Mouse (Mus musculus): ENCODE measurements around the gene Bicc1. TPM values are rescaled to one million over a fixed set of nuclear protein-coding genes. Genes with fewer than 3 reads are reported as not detected.

Gene Bicc1
- polyA plus RNA-seq, 1 experiment = 4.2 TPM

DNA sequence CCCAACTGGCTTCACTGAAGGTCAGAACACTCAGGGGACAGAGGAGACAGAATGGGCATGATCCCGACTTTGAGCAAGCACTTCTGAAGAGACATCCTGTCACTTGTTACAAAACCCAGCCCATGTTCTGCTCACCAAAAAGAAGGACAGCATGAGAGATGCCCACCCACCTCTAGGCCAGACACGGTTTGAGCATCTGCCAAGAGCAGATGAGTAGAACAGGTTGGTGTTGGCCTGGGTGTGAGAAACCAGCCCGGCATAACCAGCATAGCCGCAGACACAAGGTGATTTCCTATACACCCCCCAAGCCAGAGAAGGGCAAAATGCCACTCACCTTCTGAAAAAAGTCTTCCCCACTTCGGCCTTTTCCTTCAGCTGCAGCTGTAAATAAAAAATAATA lies 80.6 kb downstream of the Bicc1 start:
- Histone ChIP-seq H3K4me3 (ENCODE audit: insufficient read depth, low read depth, low read length) (no peak overlapping the region), H3K27ac (replicated peaks; ENCODE audit: low read depth, low read length) (no peak overlapping the region), H3K4me1 (ENCODE audit: control insufficient read depth, insufficient read depth, insufficient read length, low read length) (no peaks in the 10 kb centered on the region)

DNA sequence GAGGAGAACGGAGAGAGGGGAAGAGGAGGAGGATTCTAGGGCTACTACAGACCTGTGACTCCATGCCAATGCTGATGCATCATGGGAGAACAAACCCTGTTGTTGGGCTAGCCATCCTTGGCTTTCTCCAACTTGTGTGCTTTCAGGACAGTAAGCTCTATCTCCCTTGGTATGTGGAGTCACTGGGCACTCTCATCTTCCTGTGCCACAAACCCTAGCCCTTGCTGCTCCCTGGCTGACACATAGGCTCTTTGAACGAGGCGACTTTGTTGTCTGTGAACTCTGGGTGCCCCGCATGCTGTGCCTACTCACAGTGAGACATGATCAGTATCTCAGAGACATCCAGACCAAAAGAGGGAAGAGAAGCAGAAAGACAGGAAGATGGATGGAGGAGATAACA lies 94.5 kb downstream of the Bicc1 start:
- Histone ChIP-seq H3K4me1 (ENCODE audit: control insufficient read depth, insufficient read depth, insufficient read length, low read length) (no peaks in the 10 kb centered on the region), H3K27ac (replicated peaks; ENCODE audit: low read depth, low read length) (no peak overlapping the region), H3K4me3 (ENCODE audit: insufficient read depth, low read depth, low read length) (no peak overlapping the region)

DNA sequence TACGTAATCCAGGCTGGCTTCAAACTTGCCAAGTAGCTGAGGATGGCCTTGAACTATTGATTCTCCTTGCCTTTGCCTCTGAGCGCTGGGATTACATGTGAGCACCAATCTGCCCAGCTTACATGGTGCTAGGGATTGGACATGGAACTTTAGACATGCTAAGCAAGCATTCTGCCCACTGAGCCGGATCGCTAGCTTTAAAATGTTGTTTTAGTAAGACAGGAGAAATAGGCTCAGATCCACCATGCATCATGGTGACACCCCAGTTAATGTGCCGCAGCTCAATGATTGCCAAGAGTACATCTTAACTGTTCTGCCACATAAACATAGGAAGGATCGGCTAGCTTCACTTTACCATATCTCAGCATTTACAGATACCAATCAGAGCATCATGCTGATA lies 94.9 kb downstream of the Bicc1 start:
- Histone ChIP-seq H3K4me1 (ENCODE audit: control insufficient read depth, insufficient read depth, insufficient read length, low read length) (no peaks in the 10 kb centered on the region), H3K4me3 (ENCODE audit: insufficient read depth, low read depth, low read length) (no peak overlapping the region), H3K27ac (replicated peaks; ENCODE audit: low read depth, low read length) (no peak overlapping the region)

DNA sequence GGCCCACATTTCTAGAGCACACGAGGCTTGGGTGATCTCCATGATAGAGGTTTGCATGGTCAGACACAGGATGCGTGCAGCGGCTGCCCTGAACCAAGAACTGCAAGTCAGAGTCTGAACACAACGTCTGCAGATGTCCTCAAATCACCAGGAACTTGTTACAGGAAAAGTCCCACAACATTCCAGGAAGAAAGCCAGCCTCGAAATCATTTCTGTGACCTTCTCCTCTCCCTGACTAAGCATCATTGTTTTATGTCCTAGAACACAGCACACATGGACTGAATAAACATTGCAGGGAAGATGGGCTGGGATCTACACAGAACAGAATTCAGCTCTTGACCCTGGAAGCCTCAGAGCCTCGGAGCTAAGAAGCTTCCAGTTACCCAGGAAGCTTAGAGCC lies 97.3 kb downstream of the Bicc1 start:
- H3K4me1 ChIP-seq (ENCODE audit: control insufficient read depth, insufficient read depth, insufficient read length, low read length) = no peaks in the 10 kb centered on the region
- H3K27ac ChIP-seq (replicated peaks; ENCODE audit: low read depth, low read length) = no peak overlapping the region
- no peak overlapping the region for H3K4me3 ChIP-seq (ENCODE audit: insufficient read depth, low read depth, low read length)

DNA sequence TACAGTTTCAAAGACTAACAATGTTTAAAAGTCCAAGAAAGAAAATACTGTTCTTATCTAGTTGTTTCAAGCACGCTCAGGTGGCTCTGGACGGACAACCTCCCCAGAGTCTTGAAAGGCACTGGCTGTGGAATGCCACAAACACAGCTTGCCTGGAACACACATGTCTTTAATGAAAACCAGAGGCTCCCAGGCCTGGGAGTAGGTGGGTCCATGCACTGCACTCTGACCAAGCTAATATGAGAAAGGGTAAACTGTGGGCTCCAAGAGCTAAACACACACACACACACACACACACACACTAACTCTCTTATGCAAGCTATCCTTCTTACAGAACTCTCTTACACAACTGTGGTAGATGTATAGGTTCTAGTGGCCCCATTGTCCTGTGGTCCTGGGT lies 99.2 kb downstream of the Bicc1 start:
- H3K4me3 ChIP-seq (ENCODE audit: insufficient read depth, low read depth, low read length) = no peak overlapping the region
- H3K4me1 ChIP-seq (ENCODE audit: control insufficient read depth, insufficient read depth, insufficient read length, low read length) = no peaks in the 10 kb centered on the region
- no peak overlapping the region for H3K27ac ChIP-seq (replicated peaks; ENCODE audit: low read depth, low read length)

DNA sequence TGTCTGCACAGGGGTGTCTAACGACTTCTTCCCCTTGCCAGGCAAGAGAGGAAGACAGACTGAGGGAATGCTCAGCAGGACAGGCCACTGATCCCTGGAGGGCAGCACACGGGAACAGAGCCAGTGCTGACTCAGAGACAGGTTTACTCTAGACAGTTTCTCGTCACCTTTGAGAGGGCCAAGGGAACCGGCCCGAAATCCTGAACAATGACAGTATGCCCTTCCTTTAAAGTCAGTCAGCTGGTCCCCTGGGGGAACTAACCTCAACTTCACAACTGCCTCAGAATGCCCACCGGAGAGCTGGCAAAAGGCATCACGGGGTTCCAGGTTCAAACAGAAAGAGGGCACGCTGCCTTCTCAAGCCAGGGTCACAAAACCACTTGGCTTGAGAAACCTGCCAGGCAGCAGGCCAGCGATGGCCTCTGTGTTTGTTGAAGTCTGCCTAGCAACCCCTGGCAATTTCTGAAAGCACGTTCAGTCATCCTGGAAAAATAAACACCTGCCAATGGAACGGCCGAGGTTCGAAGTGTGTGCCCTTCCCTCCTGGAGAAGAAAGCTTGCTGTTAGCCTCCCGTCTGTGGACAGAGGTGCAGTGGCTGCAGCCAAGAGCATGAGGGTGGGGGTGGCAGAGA lies 100.8 kb downstream of the Bicc1 start:
- peak overlapping the region; percentile 52 for H3K4me3 ChIP-seq (ENCODE audit: insufficient read depth, low read depth, low read length)
- H3K27ac ChIP-seq (replicated peaks; ENCODE audit: low read depth, low read length) = no peak overlapping the region
- H3K4me1 ChIP-seq (ENCODE audit: control insufficient read depth, insufficient read depth, insufficient read length, low read length) = no peaks in the 10 kb centered on the region

DNA sequence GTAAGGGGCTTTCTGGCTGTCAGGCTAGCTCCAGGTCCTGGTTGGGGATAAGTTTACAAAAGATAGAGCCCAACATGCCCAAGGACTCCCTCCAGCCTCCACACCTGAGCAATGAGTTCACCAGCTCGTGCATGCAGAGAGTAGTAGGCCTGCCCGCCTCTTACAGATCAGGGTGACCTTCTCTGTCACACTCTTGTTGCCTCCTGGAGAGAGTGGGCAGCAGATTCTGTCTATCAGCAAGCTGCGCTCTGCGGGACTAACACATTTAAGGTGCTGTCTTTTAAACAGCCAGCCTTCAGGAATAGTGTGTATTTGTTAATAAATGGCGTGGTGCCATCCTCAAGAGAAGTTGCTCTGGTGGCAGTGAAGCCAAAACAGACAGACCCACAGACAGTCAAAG lies 101.4 kb downstream of the Bicc1 start:
- Histone ChIP-seq H3K4me1 (ENCODE audit: control insufficient read depth, insufficient read depth, insufficient read length, low read length) (no peaks in the 10 kb centered on the region), H3K4me3 (ENCODE audit: insufficient read depth, low read depth, low read length) (no peak overlapping the region), H3K27ac (replicated peaks; ENCODE audit: low read depth, low read length) (no peak overlapping the region)

DNA sequence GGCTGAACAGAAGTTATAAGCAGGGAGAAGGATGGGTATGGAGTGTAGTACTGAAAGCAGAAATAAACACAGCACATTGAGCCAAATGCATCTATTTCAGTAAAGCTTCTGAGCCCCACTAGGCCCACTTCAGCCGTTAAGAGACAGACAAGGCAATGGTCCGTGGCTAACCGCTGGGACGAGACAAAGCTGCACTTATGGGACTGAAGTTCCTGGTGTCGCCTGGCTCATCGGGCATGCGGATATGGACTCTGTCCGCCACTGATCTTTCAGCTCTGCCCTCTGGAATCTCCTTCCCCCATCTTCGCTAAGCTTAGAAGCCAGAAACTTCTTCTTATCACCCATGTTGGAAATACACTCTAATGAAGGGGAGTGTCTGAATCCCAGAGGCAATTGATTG lies 106.8 kb downstream of the Bicc1 start:
- no peak overlapping the region for H3K27ac ChIP-seq (replicated peaks; ENCODE audit: low read depth, low read length)
- no peak overlapping the region for H3K4me3 ChIP-seq (ENCODE audit: insufficient read depth, low read depth, low read length)
- no peaks in the 10 kb centered on the region for H3K4me1 ChIP-seq (ENCODE audit: control insufficient read depth, insufficient read depth, insufficient read length, low read length)

DNA sequence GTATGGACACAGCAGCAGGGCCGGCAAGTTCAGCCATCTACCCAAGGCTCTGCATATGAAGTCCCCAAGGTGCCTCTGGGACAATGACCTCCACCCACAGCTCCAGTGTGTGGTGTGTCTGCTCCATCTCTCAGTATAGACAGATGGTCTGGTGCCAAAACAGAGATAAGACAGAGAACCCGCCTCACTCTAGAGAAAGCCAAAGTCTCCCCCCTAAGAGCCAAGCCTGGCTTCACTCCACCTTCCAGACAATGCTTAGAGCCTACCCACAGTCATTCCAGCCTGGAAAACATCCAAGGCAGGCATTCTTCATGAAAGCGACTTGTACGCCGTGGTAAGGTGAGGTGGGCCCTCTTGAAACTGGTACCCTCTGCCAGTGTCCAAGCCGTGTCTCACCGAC lies 107.3 kb downstream of the Bicc1 start:
- Histone ChIP-seq H3K4me3 (ENCODE audit: insufficient read depth, low read depth, low read length) (no peak overlapping the region), H3K4me1 (ENCODE audit: control insufficient read depth, insufficient read depth, insufficient read length, low read length) (no peaks in the 10 kb centered on the region), H3K27ac (replicated peaks; ENCODE audit: low read depth, low read length) (no peak overlapping the region)

DNA sequence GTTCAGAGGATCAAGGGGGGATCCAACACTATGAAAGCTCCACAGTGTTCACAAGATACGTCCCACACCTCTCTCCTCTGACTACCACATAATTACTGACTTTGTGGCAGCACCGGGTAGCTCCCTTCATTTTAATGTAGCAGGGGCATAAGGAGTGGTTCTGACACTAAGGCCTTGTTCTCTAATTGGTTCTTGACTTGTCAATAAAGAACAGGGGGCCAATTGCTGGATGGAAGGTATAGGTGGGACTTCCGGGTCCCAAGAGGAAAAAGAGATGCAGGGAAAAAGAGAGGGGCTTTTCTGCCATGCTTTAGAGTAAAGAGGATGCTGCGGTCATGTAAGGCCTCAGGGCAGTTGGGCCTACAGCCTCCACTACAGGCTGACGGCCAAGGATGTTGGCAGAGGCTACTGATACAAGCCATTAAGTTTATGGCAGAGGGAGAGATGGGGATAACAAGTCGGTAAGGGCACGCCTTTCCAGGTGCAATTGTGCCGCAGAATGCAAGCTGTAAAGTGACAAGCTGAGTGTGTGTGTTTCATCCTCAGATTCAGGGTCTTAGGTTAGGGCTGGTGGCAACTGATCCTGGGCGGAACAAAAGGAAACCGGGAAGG lies 108.7 kb downstream of the Bicc1 start:
- Histone ChIP-seq H3K4me1 (ENCODE audit: control insufficient read depth, insufficient read depth, insufficient read length, low read length) (no peaks in the 10 kb centered on the region), H3K27ac (replicated peaks; ENCODE audit: low read depth, low read length) (no peak overlapping the region), H3K4me3 (ENCODE audit: insufficient read depth, low read depth, low read length) (no peak overlapping the region)

DNA sequence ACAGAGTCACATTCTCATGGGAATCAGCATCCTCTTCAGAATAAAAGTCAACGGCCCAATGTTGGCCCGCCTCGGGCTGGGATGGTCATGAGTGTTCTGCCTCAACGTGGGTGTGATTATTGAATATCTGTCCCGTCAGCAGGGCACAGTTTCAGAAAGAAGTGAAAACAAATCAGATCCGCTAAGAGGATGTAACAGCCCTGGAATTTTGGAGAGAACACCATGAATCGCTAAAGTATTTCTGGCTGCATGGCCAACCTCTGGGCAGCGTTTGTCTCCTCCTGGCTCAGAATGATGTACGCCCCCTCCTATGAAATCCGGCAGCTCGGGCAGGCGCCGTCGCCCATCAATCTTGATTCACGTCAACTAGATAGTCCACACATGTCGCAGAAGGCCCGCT lies 110.2 kb downstream of the Bicc1 start:
- Histone ChIP-seq H3K4me3 (ENCODE audit: insufficient read depth, low read depth, low read length) (no peak overlapping the region), H3K27ac (replicated peaks; ENCODE audit: low read depth, low read length) (no peak overlapping the region), H3K4me1 (ENCODE audit: control insufficient read depth, insufficient read depth, insufficient read length, low read length) (no peaks in the 10 kb centered on the region)

DNA sequence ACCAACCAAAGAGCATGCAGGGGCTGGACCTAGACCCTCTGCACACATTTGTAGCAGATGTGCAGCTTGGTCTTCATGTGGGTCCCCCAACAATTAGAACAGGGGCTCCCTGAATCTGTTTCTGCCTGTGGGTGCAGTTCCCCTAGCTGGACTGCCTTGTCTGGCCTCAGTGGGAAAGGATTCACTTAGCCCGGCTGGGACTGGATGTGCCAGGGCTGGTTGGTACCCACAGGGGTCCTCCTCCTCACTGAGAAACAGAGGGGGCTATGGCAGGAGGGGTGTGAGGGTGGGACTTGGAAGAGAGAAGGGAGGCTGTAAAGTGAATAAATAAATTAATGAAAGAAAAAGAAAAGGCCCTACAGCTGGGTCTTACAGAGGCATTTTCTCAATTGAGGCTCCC lies 115.1 kb downstream of the Bicc1 start:
- Histone ChIP-seq H3K27ac (replicated peaks; ENCODE audit: low read depth, low read length) (no peak overlapping the region), H3K4me3 (ENCODE audit: insufficient read depth, low read depth, low read length) (no peak overlapping the region), H3K4me1 (ENCODE audit: control insufficient read depth, insufficient read depth, insufficient read length, low read length) (no peaks in the 10 kb centered on the region)

DNA sequence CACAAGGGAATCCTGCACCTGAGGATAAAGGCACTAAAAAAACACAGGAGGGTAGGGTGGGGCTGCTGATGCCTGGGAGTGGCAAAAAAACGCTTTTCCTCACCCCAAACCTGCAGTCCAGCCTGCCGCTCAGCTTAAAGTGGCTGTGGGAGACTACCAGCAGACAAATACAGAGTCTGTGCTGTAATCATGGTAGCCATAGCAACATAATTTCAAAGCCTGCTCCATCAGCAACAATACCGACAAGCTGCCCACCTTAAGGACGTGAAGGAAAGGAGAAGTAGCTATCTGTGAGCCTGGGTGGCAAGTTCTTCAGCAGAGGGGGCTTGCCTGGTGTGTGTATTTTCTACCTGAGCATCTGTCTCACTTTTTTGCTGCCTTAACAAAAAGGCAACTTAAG lies 117.6 kb downstream of the Bicc1 start:
- Histone ChIP-seq H3K4me3 (ENCODE audit: insufficient read depth, low read depth, low read length) (no peak overlapping the region), H3K27ac (replicated peaks; ENCODE audit: low read depth, low read length) (no peak overlapping the region), H3K4me1 (ENCODE audit: control insufficient read depth, insufficient read depth, insufficient read length, low read length) (no peaks in the 10 kb centered on the region)

DNA sequence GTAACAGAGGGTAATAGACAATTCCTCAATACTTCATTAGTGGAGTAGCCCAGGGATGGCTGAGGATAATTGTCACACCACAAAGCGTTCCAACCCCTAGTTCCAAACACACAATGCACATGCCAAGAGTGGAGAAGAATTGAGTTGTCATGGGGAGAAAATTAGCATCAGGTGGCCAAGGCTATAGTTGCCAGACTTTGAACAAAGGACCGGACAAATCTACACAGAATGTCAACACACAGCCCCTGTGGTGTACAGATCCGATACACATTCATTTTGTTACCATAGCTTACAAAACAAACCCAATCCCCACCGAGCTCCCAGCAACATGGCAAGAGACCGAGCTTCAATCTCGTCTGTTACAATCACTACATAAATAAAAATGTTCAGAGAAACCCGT lies 123.0 kb downstream of the Bicc1 start:
- H3K4me1 ChIP-seq (ENCODE audit: control insufficient read depth, insufficient read depth, insufficient read length, low read length) = no peaks in the 10 kb centered on the region
- H3K4me3 ChIP-seq (ENCODE audit: insufficient read depth, low read depth, low read length) = no peak overlapping the region
- no peak overlapping the region for H3K27ac ChIP-seq (replicated peaks; ENCODE audit: low read depth, low read length)

DNA sequence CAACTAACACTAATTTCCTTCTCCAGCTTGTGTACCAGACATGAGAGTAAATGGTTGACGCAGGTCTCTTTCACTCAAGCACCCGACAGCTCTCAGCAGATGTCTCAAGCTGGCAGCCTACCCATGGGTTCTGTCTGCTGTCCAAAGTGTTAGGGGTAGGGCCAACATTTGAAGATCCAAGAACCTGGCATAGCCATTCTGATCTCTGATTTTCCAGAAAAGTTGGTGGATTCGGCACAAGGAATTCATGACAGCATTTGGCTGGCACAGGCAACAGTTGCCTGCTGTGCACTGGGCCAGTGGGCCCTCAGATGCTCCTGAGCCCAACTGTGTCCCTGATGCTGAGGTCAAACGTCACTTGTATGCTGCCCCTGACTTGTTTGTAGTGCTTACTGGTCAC lies 130.5 kb downstream of the Bicc1 start:
- Histone ChIP-seq H3K4me1 (ENCODE audit: control insufficient read depth, insufficient read depth, insufficient read length, low read length) (no peaks in the 10 kb centered on the region; the same call in 1 of the 2 replicates), H3K4me3 (ENCODE audit: insufficient read depth, low read depth, low read length) (no peak overlapping the region), H3K27ac (replicated peaks; ENCODE audit: low read depth, low read length) (peak overlapping the region; percentile 35)

DNA sequence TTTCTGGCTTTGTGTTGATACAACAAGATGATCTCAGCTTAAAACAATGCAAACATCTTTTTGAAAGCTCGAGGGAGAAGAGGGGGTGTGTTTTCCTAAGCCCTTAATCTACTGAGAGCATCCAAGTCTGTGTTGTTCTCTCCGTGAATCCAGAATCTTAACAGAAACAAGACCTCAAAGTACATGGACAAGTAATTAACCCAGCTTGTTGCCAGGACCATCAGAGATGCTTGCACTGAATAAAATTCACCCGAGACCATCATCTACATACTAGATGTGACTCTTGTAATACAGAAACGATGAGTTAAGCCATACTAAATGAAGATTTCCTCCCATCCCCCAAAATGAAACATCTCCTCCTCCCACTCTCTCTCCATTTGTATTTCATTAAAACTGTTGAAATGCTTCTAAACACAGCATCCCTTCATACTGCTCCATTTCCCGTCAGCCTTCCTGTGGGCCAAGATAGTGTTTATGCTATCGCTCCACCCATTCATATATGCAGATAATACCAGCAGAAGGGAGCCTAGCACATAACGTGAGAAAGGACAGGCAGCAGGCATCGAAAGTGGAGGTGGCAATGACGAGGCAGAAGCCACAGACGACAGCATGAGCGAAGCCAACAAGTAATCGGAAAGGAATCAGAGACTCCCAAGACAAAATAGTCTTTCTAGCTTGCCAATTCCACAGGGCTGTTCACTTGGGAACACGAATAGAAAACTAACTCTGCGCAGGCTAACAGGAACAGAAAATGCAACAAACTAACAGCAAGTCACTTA lies 131.2 kb downstream of the Bicc1 start:
- H3K4me3 ChIP-seq (ENCODE audit: insufficient read depth, low read depth, low read length) = no peak overlapping the region; the same call in 1 of the 2 replicates

More for the DNA sequence above, 131.2 kb downstream of the Bicc1 start:
- Histone ChIP-seq H3K27ac (replicated peaks; ENCODE audit: low read depth, low read length) (peak overlapping the region; percentile 36; the same call in 1 of the 2 replicates), H3K4me1 (ENCODE audit: control insufficient read depth, insufficient read depth, insufficient read length, low read length) (no peaks in the 10 kb centered on the region; the same call in 1 of the 2 replicates)

All from brown adipose tissue, adult 24 weeks (tissue).